Mouse (Mus musculus): ENCODE measurements at regions not wholly inside any gene's neighbourhood (a gene's known extent, or its start where the extent isn't known, plus 50 kb on each side); places are given as distances from the start of the nearest gene placed in this dataset.
A peak's percentile ranks its signal among the peaks of the same experiment; 100 is the strongest.

- no peak for DNase-seq
Observed at GRCm38 (mm10) chr1:120762498-120762897, 160.3 kb downstream of the En1 start.

- no peak for DNase-seq
Observed at GRCm38 (mm10) chr1:120762921-120763595, 160.8 kb downstream of the En1 start.

GRCm38 (mm10) chr1:120767054-120767453 lies 164.8 kb downstream of the En1 start:
- no peak for DNase-seq

- no peak for DNase-seq
Observed at GRCm38 (mm10) chr1:120771269-120771668, 169.1 kb downstream of the En1 start.

- no peak for DNase-seq
Observed at GRCm38 (mm10) chr1:120776906-120777305, 174.7 kb downstream of the En1 start.

- DNase-seq, result no peak
Observed at GRCm38 (mm10) chr1:120777468-120777867, 175.2 kb downstream of the En1 start.

GRCm38 (mm10) chr1:120795245-120795644 lies 193.0 kb downstream of the En1 start:
- peak; percentile 52 for DNase-seq

GRCm38 (mm10) chr1:120801248-120801979 lies 199.2 kb downstream of the En1 start:
- no peak for DNase-seq

GRCm38 (mm10) chr1:120801980-120802364 lies 199.8 kb downstream of the En1 start:
- DNase-seq, result no peak

- no peak for DNase-seq
Observed at GRCm38 (mm10) chr1:120814441-120814840, 212.2 kb downstream of the En1 start.

- no peak for DNase-seq
Observed at GRCm38 (mm10) chr1:120816237-120816820, 214.1 kb downstream of the En1 start.

GRCm38 (mm10) chr1:120817563-120817962 lies 215.3 kb downstream of the En1 start:
- no peak for DNase-seq

GRCm38 (mm10) chr1:120831975-120832374 lies 229.8 kb downstream of the En1 start:
- no peak for DNase-seq

- DNase-seq, result no peak
Observed at GRCm38 (mm10) chr1:120842596-120842995, 240.4 kb downstream of the En1 start.

- no peak for DNase-seq
Observed at GRCm38 (mm10) chr1:120846146-120846545, 243.9 kb downstream of the En1 start.

GRCm38 (mm10) chr1:120851860-120852503 lies 249.8 kb downstream of the En1 start:
- no peak for DNase-seq

GRCm38 (mm10) chr1:120857566-120857965 lies 255.3 kb downstream of the En1 start:
- DNase-seq, result no peak

- no peak for DNase-seq
Observed at GRCm38 (mm10) chr1:120859546-120859945, 257.3 kb downstream of the En1 start.

GRCm38 (mm10) chr1:120872554-120872953 lies 270.3 kb downstream of the En1 start:
- DNase-seq, result no peak

GRCm38 (mm10) chr1:120882959-120883549 lies 280.8 kb downstream of the En1 start:
- DNase-seq, result no peak

- no peak for DNase-seq
Observed at GRCm38 (mm10) chr1:120883632-120884031, 281.4 kb downstream of the En1 start.

- DNase-seq, result no peak
Observed at GRCm38 (mm10) chr1:120910801-120911200, 308.6 kb downstream of the En1 start.

GRCm38 (mm10) chr1:120911962-120912670 lies 309.9 kb downstream of the En1 start:
- DNase-seq, result no peak
